Comparison of ENCODE assay signal across 8 mouse cellular contexts in genomic region chr11:72570319-72570979, GRCm38 (mm10). TPM values are rescaled to one million over a fixed set of nuclear protein-coding genes. Genes with fewer than 3 reads are reported as not detected.
DNase-seq lines count a peak whose midpoint lies in the region; ATAC-seq and TF ChIP-seq lines count a peak whose summit lies in the region.

No protein-coding gene starts in this region.

- ATAC-seq in heart, embryonic 15.5 days (replicated peaks; ENCODE audit: insufficient number of reproducible peaks, insufficient read depth, low FRiP score, low read depth), result no peak; the same call in 1 of the 2 replicates
- peak; percentile 33 for ATAC-seq in liver, embryonic 13.5 days (ENCODE audit: low read depth)
- ATAC-seq in stomach, embryonic 14.5 days (ENCODE audit: insufficient number of reproducible peaks, insufficient read depth, low FRiP score, low read depth), result no peak

- in situ Hi-C loops in CH12.LX (cut with MboI; ENCODE audit: low pct_ligation_motif_present, low pct_unique_long_range_greater_than_20kb, low sequenced_read_pairs), result loop anchor here (5.0 to 10.0 kb wide), 2 partner anchors 157 to 434 kb away; no protein-coding TSS in a partner anchor

- 5% methylated on average over 18 of the region's 18 CpGs for whole genome bisulfite sequencing in forebrain, embryonic 10.5 days
- WGBS in heart, embryonic 15.5 days, result 3% methylated on average over 18 of the region's 18 CpGs
- WGBS in liver, embryonic 13.5 days (ENCODE audit: insufficient replicate concordance), result 2% methylated on average over 18 of the region's 18 CpGs
- WGBS in stomach, embryonic 14.5 days, result 4% methylated on average over 18 of the region's 18 CpGs

- TF ChIP-seq CTCF in CH12.LX (conservative IDR thresholded peaks at IDR 0.05 in 1 of 2, IDR thresholded peaks at IDR 0.05 in 1 of 2; ENCODE audit: low read depth in 2 of 2, low read length in 2 of 2), result peak; percentile 53 to 98; a peak in 3 of 4 replicates

- H3K79me2 ChIP-seq in CH12.LX (replicated peaks; ENCODE audit: control insufficient read depth, extremely low read depth, insufficient read depth, poor library complexity, severe bottlenecking), result no peaks in the 10 kb centered on the region

- dilution Hi-C loops in CH12.LX (cut with MboI; ENCODE audit: extremely low pct_ligation_motif_present, extremely low pct_unique_long_range_greater_than_20kb, low sequenced_read_pairs), result no loop called here

- peak overlapping the region; percentile 39 to 54 (median 43) for H3K4me3 ChIP-seq in CH12.LX (replicated peaks in 1 of 3; ENCODE audit: low read depth in 2 of 3, low read length in 2 of 3, poor library complexity in 1 of 3)
- peak overlapping the region; percentile 38 for H3K4me3 ChIP-seq in forebrain, embryonic 10.5 days
- H3K4me3 ChIP-seq in heart, embryonic 15.5 days, result peak overlapping the region; percentile 25; the same call in 1 of the 2 replicates
- 0 out of 2 replicates have a peak overlapping the region, but pooled peaks have one; percentile 7 for H3K4me3 ChIP-seq in liver, embryonic 13.5 days (replicated peaks)
- no peak overlapping the region for H3K4me3 ChIP-seq in stomach, embryonic 14.5 days (ENCODE audit: low read depth, low read length)

- TF ChIP-seq RAD21 in CH12.LX (IDR thresholded peaks at IDR 0.05; ENCODE audit: low read depth, low read length), result no peak; the same call in none of the 2 replicates

- no peak overlapping the region for H3K27ac ChIP-seq in CH12.LX (ENCODE audit: insufficient read depth, low read depth)
- H3K27ac ChIP-seq in forebrain, embryonic 10.5 days, result peak overlapping the region; percentile 66
- no peak overlapping the region for H3K27ac ChIP-seq in heart, embryonic 15.5 days
- no peak overlapping the region for H3K27ac ChIP-seq in liver, embryonic 13.5 days
- no peak overlapping the region for H3K27ac ChIP-seq in stomach, embryonic 14.5 days (ENCODE audit: low read length)

- H3K36me3 ChIP-seq in CH12.LX (replicated peaks in 1 of 2; ENCODE audit: control insufficient read depth in 1 of 2, insufficient read depth in 1 of 2, low read length in 1 of 2), result no peaks in the 10 kb centered on the region
- H3K36me3 ChIP-seq in forebrain, embryonic 10.5 days (replicated peaks), result no peaks in the 10 kb centered on the region
- H3K36me3 ChIP-seq in heart, embryonic 15.5 days, result no peaks in the 10 kb centered on the region
- no peaks in the 10 kb centered on the region for H3K36me3 ChIP-seq in liver, embryonic 13.5 days
- H3K36me3 ChIP-seq in stomach, embryonic 14.5 days (ENCODE audit: control insufficient read depth, insufficient read depth, low read length), result no peaks in the 10 kb centered on the region

- TF ChIP-seq EP300 in CH12.LX (IDR thresholded peaks at IDR 0.05; ENCODE audit: low read length), result no peak

- DNase-seq in CH12.LX (ENCODE audit: extremely low read depth), result peak; percentile 96
- DNase-seq in c-Kit-positive CD71-negative TER-119-negative erythroid progenitor cells, embryonic 14.5 days (ENCODE audit: low read depth), result peak; percentile 78
- DNase-seq in forebrain, embryonic 10.5 days (ENCODE audit: extremely low spot score, low spot score), result peak; percentile 83
- DNase-seq in kidney, postnatal 14 days, result peak; percentile 86
- DNase-seq in liver, embryonic 13.5 days, result peak; percentile 63
- DNase-seq in natural killer cell, adult 2 months (ENCODE audit: low spot score in 2 of 2), result peak; percentile 69 to 82

- H3K4me2 ChIP-seq in CH12.LX (ENCODE audit: insufficient read depth, low read depth, poor library complexity, severe bottlenecking), result peak overlapping the region; percentile 78
- H3K4me2 ChIP-seq in heart, embryonic 15.5 days, result peak overlapping the region; percentile 51
- H3K4me2 ChIP-seq in liver, embryonic 13.5 days, result peak overlapping the region; percentile 46
- peak overlapping the region; percentile 40 for H3K4me2 ChIP-seq in stomach, embryonic 14.5 days (replicated peaks; ENCODE audit: low read depth, low read length)

- peak; percentile 50; the same call in 1 of the 2 replicates for TF ChIP-seq POLR2A in CH12.LX (IDR thresholded peaks at IDR 0.05; ENCODE audit: low read depth, low read length)

- H3K9ac ChIP-seq in CH12.LX (ENCODE audit: insufficient read depth, low read depth), result peak overlapping the region; percentile 42
- H3K9ac ChIP-seq in heart, embryonic 15.5 days, result no peak overlapping the region
- H3K9ac ChIP-seq in liver, embryonic 13.5 days, result peak overlapping the region; percentile 14; the same call in 1 of the 2 replicates
- no peak overlapping the region for H3K9ac ChIP-seq in stomach, embryonic 14.5 days (replicated peaks; ENCODE audit: low read depth, low read length)

- no peaks in the 10 kb centered on the region for H3K9me3 ChIP-seq in CH12.LX (replicated peaks; ENCODE audit: low read length)
- no peaks in the 10 kb centered on the region for H3K9me3 ChIP-seq in forebrain, embryonic 10.5 days
- no peaks in the 10 kb centered on the region for H3K9me3 ChIP-seq in heart, embryonic 15.5 days (replicated peaks)
- H3K9me3 ChIP-seq in liver, embryonic 13.5 days (replicated peaks), result no peaks in the 10 kb centered on the region
- no peaks in the 10 kb centered on the region for H3K9me3 ChIP-seq in stomach, embryonic 14.5 days (ENCODE audit: control insufficient read depth, low read depth, low read length)

- H3K27me3 ChIP-seq in CH12.LX (replicated peaks), result no peaks in the 10 kb centered on the region
- H3K27me3 ChIP-seq in forebrain, embryonic 10.5 days (ENCODE audit: poor library complexity, severe bottlenecking), result peaks cover 11% of the 10 kb centered on the region
- H3K27me3 ChIP-seq in heart, embryonic 15.5 days, result no peaks in the 10 kb centered on the region
- H3K27me3 ChIP-seq in liver, embryonic 13.5 days, result no peaks in the 10 kb centered on the region
- H3K27me3 ChIP-seq in stomach, embryonic 14.5 days (ENCODE audit: control insufficient read depth, insufficient read depth, low read length), result no peaks in the 10 kb centered on the region

- H3K4me1 ChIP-seq in CH12.LX (ENCODE audit: control insufficient read depth in 1 of 2, insufficient read depth in 2 of 2), result peaks cover 12 to 39% of the 10 kb centered on the region in 2 experiments
- peaks cover 10% of the 10 kb centered on the region for H3K4me1 ChIP-seq in forebrain, embryonic 10.5 days
- peaks cover 6% of the 10 kb centered on the region; the same call in 1 of the 2 replicates for H3K4me1 ChIP-seq in heart, embryonic 15.5 days (replicated peaks)
- peaks cover 24% of the 10 kb centered on the region; the same call in 1 of the 2 replicates for H3K4me1 ChIP-seq in liver, embryonic 13.5 days (replicated peaks)
- H3K4me1 ChIP-seq in stomach, embryonic 14.5 days (ENCODE audit: control insufficient read depth, insufficient read depth, low read length), result no peaks in the 10 kb centered on the region

TF ChIP-seq in CH12.LX, 34 proteins besides CTCF, POLR2A, EP300 and RAD21 (continues in another document):
- TF ChIP-seq MEF2A (IDR thresholded peaks at IDR 0.05; ENCODE audit: borderline replicate concordance, low read depth, low read length), result peak; percentile 76; the same call in 1 of the 2 replicates
- 0 out of 2 replicates have a peak, but pooled peaks have one; percentile 39 for TF ChIP-seq ZNF384 (IDR thresholded peaks at IDR 0.05; ENCODE audit: low read depth, low read length)
- TF ChIP-seq IRF4 (IDR thresholded peaks at IDR 0.05; ENCODE audit: low read depth, low read length), result peak; percentile 74; the same call in 1 of the 2 replicates
- TF ChIP-seq MYC (IDR thresholded peaks at IDR 0.05; ENCODE audit: low read depth, low read length), result peak; percentile 73
- peak; percentile 63 for TF ChIP-seq MAX (IDR thresholded peaks at IDR 0.05; ENCODE audit: low read length)
- TF ChIP-seq JUN (IDR thresholded peaks at IDR 0.05; ENCODE audit: insufficient read depth, low read depth, low read length), result peak; percentile 64; the same call in 1 of the 2 replicates
- TF ChIP-seq MXI1 (IDR thresholded peaks at IDR 0.05; ENCODE audit: low read depth, low read length), result peak; percentile 78
- no peak for TF ChIP-seq USF2 (conservative IDR thresholded peaks at IDR 0.05; ENCODE audit: low read depth, low read length)
- TF ChIP-seq UBTF (IDR thresholded peaks at IDR 0.05; ENCODE audit: low read depth, low read length), result no peak
- no peak for TF ChIP-seq GABPA (IDR thresholded peaks at IDR 0.05; ENCODE audit: insufficient replicate concordance, low read depth, low read length)
- TF ChIP-seq HCFC1 (IDR thresholded peaks at IDR 0.05; ENCODE audit: low read depth, low read length), result peak; percentile 56; the same call in 1 of the 2 replicates
- TF ChIP-seq NELFE (IDR thresholded peaks at IDR 0.05; ENCODE audit: low read depth, low read length), result peak; percentile 64
- TF ChIP-seq PAX5 (IDR thresholded peaks at IDR 0.05; ENCODE audit: low read length), result no peak
- peak; percentile 64 for TF ChIP-seq JUND (conservative IDR thresholded peaks at IDR 0.05; ENCODE audit: low read depth, low read length)
- TF ChIP-seq MAFK (IDR thresholded peaks at IDR 0.05; ENCODE audit: insufficient replicate concordance, low read length), result 0 out of 2 replicates have a peak, but pooled peaks have one; percentile 32
- TF ChIP-seq BHLHE40 (IDR thresholded peaks at IDR 0.05; ENCODE audit: low read depth, low read length), result 0 out of 2 replicates have a peak, but pooled peaks have one; percentile 36
- TF ChIP-seq POLR2AphosphoS2 (IDR thresholded peaks at IDR 0.05; ENCODE audit: low read depth, low read length), result no peak
- TF ChIP-seq ELF1 (IDR thresholded peaks at IDR 0.05; ENCODE audit: low read depth, low read length), result peak; percentile 66

RNA-seq across cellular contexts. Expression of gene Spns3, which starts 20.1 kb away (rescaled TPM):
- total RNA-seq in CH12.LX (2012; rRNA removed), result 0.17 and 0.21 TPM in 2 replicates
- total RNA-seq in CH12.LX (2014; rRNA removed), result 0.85 and 1.0 TPM in 2 replicates
- polyA plus RNA-seq in CH12.LX (2012; ENCODE audit: insufficient read length, low read depth), result 1.6 and 1.8 TPM in 2 replicates
- polyA plus RNA-seq in forebrain, embryonic 10.5 days (2016; fragmentation: Nextera tagmentation; extraction: Ambion mirVana), result 0.20 TPM in 1 of 2 replicates, not detected in the other
- 0.14 and 0.80 TPM in 2 replicates for polyA plus RNA-seq in heart, embryonic 15.5 days (2015; fragmentation: Nextera tagmentation; extraction: Ambion mirVana)
- 1.5 and 2.0 TPM in 2 replicates for polyA plus RNA-seq in liver, embryonic 13.5 days (2015; fragmentation: Nextera tagmentation; extraction: Ambion mirVana)
- polyA plus RNA-seq in stomach, embryonic 14.5 days (2014; fragmentation: Nextera tagmentation; extraction: Ambion mirVana), result 0.32 TPM in 1 of 2 replicates, not detected in the other

RNA-seq across cellular contexts. Expression of gene Ube2g1, which starts 36.6 kb away (rescaled TPM):
- total RNA-seq in CH12.LX (2012; rRNA removed) (34.3 and 34.5 TPM in 2 replicates), CH12.LX (2014; rRNA removed) (74.4 and 78.3 TPM in 2 replicates)
- polyA plus RNA-seq in CH12.LX (2012; ENCODE audit: insufficient read length, low read depth), result 52.8 and 73.8 TPM in 2 replicates
- polyA plus RNA-seq in forebrain, embryonic 10.5 days (2016; fragmentation: Nextera tagmentation; extraction: Ambion mirVana), result 82.5 and 87.6 TPM in 2 replicates
- polyA plus RNA-seq in heart, embryonic 15.5 days (2015; fragmentation: Nextera tagmentation; extraction: Ambion mirVana), result 53.2 and 57.5 TPM in 2 replicates
- 24.8 and 33.3 TPM in 2 replicates for polyA plus RNA-seq in liver, embryonic 13.5 days (2015; fragmentation: Nextera tagmentation; extraction: Ambion mirVana)
- polyA plus RNA-seq in stomach, embryonic 14.5 days (2014; fragmentation: Nextera tagmentation; extraction: Ambion mirVana), result 70.1 and 72.5 TPM in 2 replicates

Comparison
In these comparisons a context has a peak if more than half of its experiments do, and no peak if none do; other contexts are left out.
1. H3K9ac ChIP-seq: peak in CH12.LX (single experiment) and liver, embryonic 13.5 days (single experiment); none in heart, embryonic 15.5 days (single experiment) and stomach, embryonic 14.5 days (single experiment).
2. Peak in every context shown above with its lines, with median percentiles within 50 percentile points of each other: DNase-seq and H3K4me2 ChIP-seq.